Mouse (Mus musculus) left cerebral cortex, adult 2 months (tissue): ENCODE results near the gene D430041D05Rik. TPM values are rescaled to one million over a fixed set of nuclear protein-coding genes. Genes with fewer than 3 reads are reported as not detected.

Experiments
- DNase-seq, 2 experiments: peaks; one replicate each; pipeline ENCODE4 v3.0.0; 2021 to 2022; ENCODE audit warnings: low spot score in 2 of 2, mixed read lengths in 1 of 2; ENCODE audit errors: extremely low spot score in 1 of 2
- H3K27ac ChIP-seq: fragments of 200-600 bp; 2 replicates; pipeline ENCODE4 v1.8.1; 2022
- H3K4me3 ChIP-seq: fragments of 200-600 bp; 2 replicates; pipeline ENCODE4 v1.8.1; 2022
- CTCF ChIP-seq: fragments of 200-600 bp; IDR thresholded peaks from 2 replicates; pipeline ENCODE4 v1.8.1; 2022; ENCODE audit warnings: antibody characterized with exemption, mild to moderate bottlenecking, moderate library complexity
- intact Hi-C: fragments of 180-260 bp; cut with DNase I; formaldehyde crosslinking; loops from one replicate; pipeline ENCODE4 v1.15.1; 2025
- total RNA-seq, 2 experiments: library from RNA; stranded (reverse); gene quantifications; 2 replicates each; pipeline ENCODE4 v1.2.3; 2021

Gene D430041D05Rik
- total RNA-seq, 2 experiments from 2014 or later: 121 to 123 TPM

DNA sequence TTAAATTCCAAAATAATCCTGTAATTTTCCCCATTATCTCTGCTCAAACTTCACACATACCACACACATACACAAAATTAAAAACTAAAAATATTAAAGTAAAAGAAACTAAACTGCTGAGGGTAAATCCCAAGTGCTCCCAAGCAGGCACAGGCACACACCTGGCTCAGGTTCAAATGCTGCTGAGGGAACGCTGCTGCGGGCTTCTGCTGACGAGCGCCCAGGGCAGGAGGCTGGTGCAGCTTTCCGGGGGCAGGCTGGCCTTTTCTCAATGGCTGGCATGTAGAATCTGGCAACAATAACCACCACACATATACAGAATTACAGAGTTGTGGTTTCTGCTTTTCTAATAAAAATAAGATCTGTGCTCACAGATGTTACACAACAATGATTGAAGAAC is 19.8 kb upstream of the D430041D05Rik start:
- TF ChIP-seq CTCF: no peak
- Histone ChIP-seq H3K4me3 (no peak overlapping the region), H3K27ac (no peak overlapping the region)
- DNase-seq: no peak
- intact Hi-C loops: loop anchor here (10.0 kb wide), 1 partner anchor 376 kb away; no protein-coding TSS in a partner anchor

DNA sequence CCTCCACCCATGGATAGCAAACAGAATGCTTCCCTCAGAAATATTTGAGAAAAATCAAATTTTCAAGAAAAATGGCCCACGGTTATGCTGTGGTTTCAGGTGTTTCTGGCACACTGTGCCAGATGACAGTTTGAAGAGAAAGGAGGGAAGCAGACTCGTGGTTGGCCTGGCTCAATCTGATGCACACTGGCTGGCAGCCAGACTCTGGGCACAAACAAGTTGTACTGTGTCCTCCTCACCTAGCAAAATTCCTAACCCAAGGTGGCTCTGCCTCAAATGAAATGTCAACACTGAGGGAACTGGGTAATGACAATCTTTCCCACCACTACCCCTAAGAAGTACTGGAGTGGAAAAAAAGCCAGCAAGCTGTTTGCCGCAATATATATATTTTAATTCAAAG is 15.3 kb upstream of the D430041D05Rik start:
- H3K27ac ChIP-seq: no peak overlapping the region
- no peak for DNase-seq
- TF ChIP-seq CTCF: no peak
- intact Hi-C loops: loop anchor here (10.0 kb wide), 1 partner anchor 391 kb away; no protein-coding TSS in a partner anchor
- no peak overlapping the region for H3K4me3 ChIP-seq

DNA sequence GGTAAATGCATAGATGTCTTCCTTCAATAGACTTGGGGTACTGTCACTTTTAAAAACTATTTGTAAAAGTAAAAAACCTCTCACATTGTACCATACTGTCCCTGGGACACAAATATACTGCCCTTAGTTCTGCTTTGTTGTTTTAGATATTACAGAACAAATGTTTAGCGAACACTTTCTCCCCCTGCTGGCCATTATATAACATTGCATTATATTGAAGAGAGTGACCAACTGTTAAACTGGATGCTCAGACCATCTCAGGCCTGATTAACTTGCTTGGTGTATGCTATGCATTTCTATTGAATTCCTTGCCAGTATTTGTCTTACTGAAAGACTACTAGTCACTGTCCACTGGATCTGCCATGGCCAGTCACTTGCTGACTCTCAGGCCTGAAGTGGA is 11.4 kb upstream of the D430041D05Rik start:
- TF ChIP-seq CTCF: peak; percentile 84
- no peak for DNase-seq
- intact Hi-C loops: loop anchor here (1.0 to 10.0 kb wide), 2 partner anchors 288 to 387 kb away; no protein-coding TSS in a partner anchor
- no peak overlapping the region for H3K4me3 ChIP-seq
- H3K27ac ChIP-seq: no peak overlapping the region

DNA sequence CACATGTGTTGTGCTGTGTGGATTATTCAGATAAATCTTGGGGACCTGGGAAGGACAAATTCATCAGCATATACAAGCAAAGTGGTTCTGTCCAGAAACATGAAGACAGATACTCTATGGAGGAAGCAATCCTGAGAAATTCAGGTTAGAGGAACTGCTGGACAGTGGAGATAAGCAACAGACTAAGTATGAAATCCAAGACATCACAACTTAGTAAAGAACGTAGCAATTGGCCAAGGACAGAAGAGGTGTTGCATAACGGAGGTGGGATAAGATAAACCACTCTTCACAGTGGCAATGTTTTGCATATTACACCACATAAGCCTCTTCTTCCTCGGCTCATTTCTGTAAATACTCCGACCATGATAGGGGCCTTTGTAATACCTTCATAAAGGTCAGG is 10.0 kb upstream of the D430041D05Rik start:
- Histone ChIP-seq H3K4me3 (no peak overlapping the region), H3K27ac (no peak overlapping the region)
- intact Hi-C loops: loop anchor here (10.0 kb wide), 1 partner anchor 386 kb away; no protein-coding TSS in a partner anchor
- no peak for TF ChIP-seq CTCF
- no peak for DNase-seq

DNA sequence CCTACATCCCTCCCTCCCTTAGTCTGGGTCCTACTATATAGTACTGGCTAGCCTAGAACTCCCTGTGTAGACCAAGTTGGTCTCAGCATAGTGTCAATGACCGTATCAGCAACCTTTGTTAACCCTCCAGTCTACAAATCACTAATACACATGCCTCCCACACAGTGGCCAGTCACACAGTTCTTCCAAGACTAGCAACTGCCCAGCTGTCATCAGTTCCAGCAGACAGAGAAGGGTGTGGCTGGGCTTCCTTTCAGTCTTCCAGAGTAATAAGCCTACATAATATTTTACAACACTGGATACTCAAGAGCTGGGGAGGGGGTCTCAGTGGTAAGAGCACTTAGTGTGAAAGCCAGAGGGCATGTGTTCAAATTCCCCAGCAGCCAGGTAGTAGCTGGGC is 9.2 kb upstream of the D430041D05Rik start:
- intact Hi-C loops: loop anchor here (10.0 kb wide), 2 partner anchors 195 to 385 kb away; no protein-coding TSS in a partner anchor

DNA sequence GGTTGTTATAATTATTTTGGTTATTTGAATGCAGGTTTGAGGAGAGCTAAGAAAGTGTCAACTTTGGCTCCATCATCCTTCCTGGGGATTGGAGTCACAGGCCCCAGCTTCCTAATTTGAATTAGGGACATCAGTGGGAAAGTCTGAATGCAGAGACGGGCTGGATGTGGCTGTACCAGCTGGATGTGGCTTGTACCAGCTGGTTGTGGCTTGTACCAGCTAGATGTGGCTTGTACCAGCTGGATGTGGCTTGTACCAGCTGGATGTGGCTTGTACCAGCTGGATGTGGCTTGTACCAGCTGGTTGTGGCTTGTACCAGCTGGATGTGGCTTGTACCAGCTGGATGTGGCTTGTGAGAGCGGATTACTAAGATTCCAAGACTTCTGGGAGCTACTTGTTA is 8.6 kb upstream of the D430041D05Rik start:
- no peak for TF ChIP-seq CTCF
- DNase-seq: no peak
- intact Hi-C loops: loop anchor here (10.0 kb wide), 1 partner anchor 195 kb away; no protein-coding TSS in a partner anchor
- Histone ChIP-seq H3K27ac (no peak overlapping the region), H3K4me3 (no peak overlapping the region)

More for the DNA sequence above, 9.2 kb upstream of the D430041D05Rik start:
- no peak overlapping the region for H3K27ac ChIP-seq
- TF ChIP-seq CTCF: no peak
- DNase-seq: no peak
- no peak overlapping the region for H3K4me3 ChIP-seq

DNA sequence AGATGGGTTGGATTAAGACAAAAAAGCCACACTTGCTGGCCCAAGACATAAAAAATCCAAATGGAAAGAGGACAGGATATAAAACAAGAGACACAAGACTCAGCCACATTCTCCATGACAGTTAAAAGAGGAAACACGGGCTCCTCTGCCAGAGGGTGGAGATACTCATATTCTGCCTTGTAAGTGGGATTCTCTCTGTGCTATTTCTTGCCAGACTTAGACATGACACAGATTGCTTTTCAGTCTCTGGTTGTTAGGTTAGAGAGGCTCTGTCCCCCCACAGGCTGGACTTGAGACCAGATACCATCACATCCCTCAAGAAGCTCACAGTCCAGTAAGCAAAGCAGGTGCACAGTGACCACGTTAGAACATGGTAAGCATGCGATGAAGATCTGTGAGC is 2.2 kb upstream of the D430041D05Rik start:
- no peak for DNase-seq
- peak overlapping the region; percentile 37 for H3K27ac ChIP-seq
- no peak overlapping the region for H3K4me3 ChIP-seq
- intact Hi-C loops: loop anchor here (5.0 to 10.0 kb wide), 2 partner anchors 91 to 188 kb away; no protein-coding TSS in a partner anchor
- no peak for TF ChIP-seq CTCF

DNA sequence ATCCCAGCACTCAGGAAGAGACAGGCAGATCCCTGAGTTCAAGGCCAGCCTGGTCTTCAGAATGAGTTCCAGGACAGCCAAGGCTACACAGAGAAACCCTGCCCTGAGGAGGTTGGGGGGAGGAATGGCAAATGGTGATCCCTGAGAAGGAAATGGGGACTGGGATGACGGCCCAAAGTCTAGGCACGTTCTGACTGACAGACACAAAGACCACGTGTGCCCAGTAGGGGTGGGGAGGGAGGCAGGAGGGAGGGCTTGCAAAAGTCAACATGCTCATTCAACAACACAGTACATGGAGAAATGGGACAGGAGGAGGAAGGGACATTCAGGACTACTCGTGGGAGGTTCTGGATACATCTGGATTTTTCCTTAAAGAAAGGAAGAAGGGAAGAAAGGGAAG is 1.7 kb upstream of the D430041D05Rik start:
- DNase-seq: no peak
- TF ChIP-seq CTCF: no peak
- H3K27ac ChIP-seq: peak overlapping the region; percentile 37; the same call in 1 of the 2 replicates
- H3K4me3 ChIP-seq: no peak overlapping the region
- intact Hi-C loops: loop anchor here (5.0 to 10.0 kb wide), 2 partner anchors 90 to 188 kb away; no protein-coding TSS in a partner anchor

DNA sequence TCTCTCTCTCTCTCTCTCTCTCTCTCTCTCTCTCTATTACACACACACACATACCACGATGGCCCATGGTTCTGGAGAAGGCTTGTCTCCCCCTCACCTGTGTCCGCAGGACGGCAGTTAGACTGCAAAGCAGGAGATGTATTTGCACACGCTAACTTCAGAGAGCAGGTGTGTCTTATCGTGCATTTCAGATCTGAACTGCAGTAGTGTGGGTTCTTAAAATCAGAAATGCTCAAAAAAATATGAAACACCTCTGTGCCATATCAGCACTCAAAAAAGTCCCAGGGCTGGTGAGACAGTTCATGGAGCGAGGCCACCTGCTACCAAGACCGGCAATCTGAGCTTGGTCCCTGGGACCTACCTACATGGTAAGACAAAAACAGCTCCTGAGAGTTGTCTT is 993 bp upstream of the D430041D05Rik start:
- no peak for DNase-seq
- TF ChIP-seq CTCF: no peak
- no peak overlapping the region for H3K4me3 ChIP-seq
- intact Hi-C loops: loop anchor here (5.0 to 10.0 kb wide), 2 partner anchors 90 to 187 kb away; no protein-coding TSS in a partner anchor
- no peak overlapping the region for H3K27ac ChIP-seq

DNA sequence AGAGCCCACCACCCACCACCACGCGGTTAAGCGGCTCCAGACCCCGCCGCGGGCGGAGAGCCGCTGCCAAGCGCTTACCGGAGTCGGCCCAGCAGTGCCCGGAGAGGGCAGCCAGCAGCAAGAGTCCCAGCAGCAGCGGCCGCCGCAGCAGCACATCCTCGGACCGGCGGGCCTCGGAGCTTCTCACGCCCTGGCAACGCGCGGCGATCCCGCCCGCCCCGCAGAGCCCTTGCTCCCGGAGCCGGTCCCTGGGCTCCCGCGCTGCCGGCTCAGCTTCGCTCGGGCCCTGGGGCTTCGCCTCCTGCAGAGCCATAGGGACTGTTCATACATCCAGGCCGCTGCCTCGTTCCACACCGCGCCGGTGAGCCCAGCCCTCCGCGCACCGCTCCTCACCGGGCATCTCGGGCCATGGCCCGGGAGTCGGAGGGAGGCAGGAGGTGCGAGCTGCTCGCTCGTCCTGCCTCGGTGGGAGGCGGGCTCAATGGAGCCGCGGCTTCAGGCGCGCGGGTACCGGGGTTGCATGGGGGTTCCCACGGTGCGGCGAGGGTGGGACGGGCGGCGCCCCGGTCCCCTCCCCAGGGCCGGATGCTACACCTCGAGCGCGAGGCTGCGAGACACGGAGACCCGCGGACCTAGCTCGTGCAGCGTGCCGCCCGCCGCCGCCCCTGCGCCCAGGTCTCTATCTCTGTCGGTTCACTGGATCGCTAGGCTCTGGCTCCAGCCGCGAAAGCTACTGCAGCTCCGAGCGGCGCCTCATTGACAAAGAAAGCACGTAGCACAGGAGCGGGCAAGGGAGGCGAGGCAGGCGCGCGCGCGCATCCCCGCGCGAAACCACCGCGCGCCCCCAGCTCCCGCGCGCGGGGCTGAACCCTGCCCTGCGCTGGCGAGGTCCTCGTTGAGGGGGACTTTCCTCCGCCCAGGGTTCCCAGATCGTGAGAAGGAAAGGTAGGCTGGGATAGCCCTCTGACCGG is 677 bp downstream of the D430041D05Rik start:
- intact Hi-C loops: loop anchor here (5.0 to 10.0 kb wide), 5 partner anchors 58 to 185 kb away; no protein-coding TSS in a partner anchor
- no peak for TF ChIP-seq CTCF
- DNase-seq: peak; percentile 60 to 68
- Histone ChIP-seq H3K27ac (peak overlapping the region; percentile 91), H3K4me3 (peak overlapping the region; percentile 87)

DNA sequence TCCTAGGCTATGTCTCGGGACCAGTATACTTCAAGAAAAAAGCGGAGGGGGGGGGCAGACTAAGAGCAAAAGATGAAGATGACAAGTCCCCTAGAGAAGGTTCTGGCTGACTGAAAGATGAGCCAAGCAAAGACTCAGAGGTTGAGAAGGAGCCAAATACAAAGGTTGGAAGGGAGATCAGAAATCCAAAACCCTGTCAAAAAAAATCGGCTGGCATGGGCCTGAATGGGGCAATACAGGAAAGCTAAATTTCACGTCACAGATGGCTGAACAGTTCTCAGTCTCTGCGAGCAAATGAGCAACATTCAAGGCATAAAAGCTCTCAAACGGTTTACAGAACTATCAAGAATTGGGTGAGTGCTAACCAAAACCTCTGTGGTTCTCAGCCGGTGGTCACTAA is 2.5 kb downstream of the D430041D05Rik start:
- no peak for DNase-seq
- no peak for TF ChIP-seq CTCF
- intact Hi-C loops: loop anchor here (5.0 kb wide), 3 partner anchors 56 to 151 kb away; no protein-coding TSS in a partner anchor
- peak overlapping the region; percentile 91 for H3K27ac ChIP-seq
- peak overlapping the region; percentile 87 for H3K4me3 ChIP-seq

DNA sequence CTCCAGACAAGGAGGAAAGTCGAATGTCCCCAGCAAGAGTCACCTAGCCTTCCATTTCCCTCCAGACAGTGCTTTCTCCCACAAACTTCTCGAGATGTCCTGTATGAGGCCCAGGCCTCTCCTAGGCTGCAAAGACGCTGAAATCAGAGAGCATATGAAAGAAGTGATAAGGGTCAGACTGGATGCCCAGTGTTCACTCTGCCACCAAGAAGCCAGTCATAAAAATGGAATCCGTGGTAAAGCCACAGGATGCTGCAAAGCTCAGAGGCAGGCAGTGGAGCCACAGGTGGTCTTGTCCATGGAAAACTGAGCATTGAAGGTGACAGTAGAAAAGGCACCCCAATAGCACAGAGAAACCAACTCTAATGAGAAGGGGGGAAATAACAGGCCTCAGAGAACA is 2.9 kb downstream of the D430041D05Rik start:
- H3K4me3 ChIP-seq: peak overlapping the region; percentile 87
- TF ChIP-seq CTCF: no peak
- intact Hi-C loops: loop anchor here (5.0 kb wide), 3 partner anchors 56 to 151 kb away; no protein-coding TSS in a partner anchor
- DNase-seq: no peak
- H3K27ac ChIP-seq: no peak overlapping the region
